Mouse (Mus musculus): ENCODE measurements around the gene Tirap. TPM values are rescaled to one million over a fixed set of nuclear protein-coding genes. Genes with fewer than 3 reads are reported as not detected.
A peak's percentile ranks its signal among the peaks of the same experiment; 100 is the strongest.

Gene Tirap
- polyA plus RNA-seq, 1 experiment from 2014 or later = 10.6 TPM

DNA sequence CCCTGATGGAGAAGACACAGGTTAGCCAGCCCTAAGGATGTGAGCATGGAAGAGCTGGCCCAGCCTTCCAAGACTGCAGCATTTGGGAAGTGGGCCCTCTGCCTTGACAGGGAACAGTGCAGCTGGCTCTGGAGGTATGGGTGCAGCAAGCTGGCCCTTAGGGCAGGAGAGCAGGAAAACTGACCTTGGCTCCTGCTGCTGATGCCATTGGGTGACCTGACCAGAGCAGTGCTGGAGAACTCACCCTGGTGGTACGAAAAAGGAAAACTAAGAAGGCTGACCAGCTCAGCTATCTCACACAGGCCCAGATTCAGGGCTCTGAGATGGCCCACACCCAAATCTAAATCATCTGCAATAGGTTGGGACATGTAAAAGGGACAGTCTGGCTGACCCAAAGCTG, 54.3 kb downstream of the Tirap start:
- 65% methylated on average over 1 of the region's 1 CpGs for WGBS (ENCODE audit: insufficient replicate concordance)
- Histone ChIP-seq H3K9me3 (ENCODE audit: low read length) (no peaks in the 10 kb centered on the region), H3K4me2 (ENCODE audit: low read depth, low read length) (no peak overlapping the region), H3K36me3 (replicated peaks; ENCODE audit: insufficient read depth, low read length) (peaks cover 5% of the 10 kb centered on the region; the same call in 1 of the 2 replicates), H3K27me3 (ENCODE audit: insufficient read depth, low read length) (no peaks in the 10 kb centered on the region), H3K27ac (ENCODE audit: low read depth) (no peak overlapping the region), H3K4me3 (ENCODE audit: low read depth, low read length) (no peak overlapping the region), H3K9ac (replicated peaks) (no peak overlapping the region), H3K4me1 (ENCODE audit: insufficient read depth) (peaks cover 2% of the 10 kb centered on the region; the same call in 1 of the 2 replicates)
- TF ChIP-seq EP300 (IDR thresholded peaks at IDR 0.05; ENCODE audit: low read depth) (no peak), CTCF (IDR thresholded peaks at IDR 0.05; ENCODE audit: low read depth) (0 out of 2 replicates have a peak, but pooled peaks have one; percentile 3)
- no peak for DNase-seq
- no peak for ATAC-seq

DNA sequence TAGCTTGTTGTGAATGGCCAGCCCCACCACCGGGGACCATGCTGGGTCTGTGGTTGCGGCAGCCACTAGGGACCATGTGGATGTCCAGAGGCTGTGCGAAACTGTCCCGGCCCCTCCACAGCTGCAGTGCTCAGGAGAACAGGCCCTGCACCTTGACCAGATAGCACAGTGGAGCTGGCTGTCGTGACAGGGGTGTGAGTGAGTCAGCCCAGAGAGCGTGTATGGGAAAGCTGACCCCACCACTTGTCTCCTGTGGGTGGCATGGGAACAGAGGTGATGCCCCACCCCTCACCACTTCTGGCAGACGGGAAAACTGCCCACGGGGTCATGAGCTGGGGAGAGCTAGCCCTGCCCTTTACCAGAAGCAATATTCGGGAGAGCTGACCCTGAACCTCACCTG, 55.0 kb downstream of the Tirap start:
- Histone ChIP-seq H3K36me3 (replicated peaks; ENCODE audit: insufficient read depth, low read length) (peaks cover 5% of the 10 kb centered on the region; the same call in 1 of the 2 replicates), H3K4me2 (ENCODE audit: low read depth, low read length) (no peak overlapping the region), H3K4me1 (ENCODE audit: insufficient read depth) (peaks cover 2% of the 10 kb centered on the region; the same call in 1 of the 2 replicates), H3K27ac (ENCODE audit: low read depth) (no peak overlapping the region), H3K9ac (replicated peaks) (no peak overlapping the region), H3K9me3 (ENCODE audit: low read length) (no peaks in the 10 kb centered on the region), H3K27me3 (ENCODE audit: insufficient read depth, low read length) (no peaks in the 10 kb centered on the region), H3K4me3 (ENCODE audit: low read depth, low read length) (no peak overlapping the region)
- no peak for ATAC-seq
- DNase-seq = no peak
- TF ChIP-seq CTCF (IDR thresholded peaks at IDR 0.05; ENCODE audit: low read depth) (no peak), EP300 (IDR thresholded peaks at IDR 0.05; ENCODE audit: low read depth) (no peak)
- 83% methylated on average over 9 of the region's 9 CpGs for WGBS (ENCODE audit: insufficient replicate concordance)

DNA sequence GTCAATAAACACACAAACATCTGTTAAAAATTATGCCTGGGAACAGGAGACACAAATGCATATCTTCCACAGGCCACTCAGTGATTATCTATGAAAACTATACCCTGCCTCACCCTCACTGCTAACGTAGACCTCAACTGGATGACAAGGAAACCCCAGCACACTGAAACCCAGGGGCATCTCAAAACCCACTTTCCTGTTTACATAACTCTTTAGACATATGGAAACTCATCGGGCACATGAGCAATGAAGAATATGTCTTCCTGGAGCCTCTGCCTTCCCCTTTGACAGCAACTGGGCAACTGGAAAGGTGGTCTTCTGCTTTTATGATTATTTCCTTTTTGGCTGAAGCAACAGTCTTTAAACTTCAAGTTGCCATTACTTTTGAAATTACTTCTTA, 57.9 kb downstream of the Tirap start:
- Histone ChIP-seq H3K27ac (ENCODE audit: low read depth) (no peak overlapping the region), H3K4me3 (ENCODE audit: low read depth, low read length) (no peak overlapping the region), H3K27me3 (ENCODE audit: insufficient read depth, low read length) (no peaks in the 10 kb centered on the region), H3K9me3 (ENCODE audit: low read length) (no peaks in the 10 kb centered on the region), H3K4me1 (ENCODE audit: insufficient read depth) (peaks cover 10% of the 10 kb centered on the region), H3K9ac (replicated peaks) (no peak overlapping the region), H3K4me2 (ENCODE audit: low read depth, low read length) (no peak overlapping the region), H3K36me3 (replicated peaks; ENCODE audit: insufficient read depth, low read length) (peaks cover 5% of the 10 kb centered on the region; the same call in 1 of the 2 replicates)
- ATAC-seq (no peak), DNase-seq (no peak)
- 48% methylated on average over 2 of the region's 2 CpGs for WGBS (ENCODE audit: insufficient replicate concordance)
- TF ChIP-seq CTCF (IDR thresholded peaks at IDR 0.05; ENCODE audit: low read depth) (no peak), EP300 (IDR thresholded peaks at IDR 0.05; ENCODE audit: low read depth) (no peak)

DNA sequence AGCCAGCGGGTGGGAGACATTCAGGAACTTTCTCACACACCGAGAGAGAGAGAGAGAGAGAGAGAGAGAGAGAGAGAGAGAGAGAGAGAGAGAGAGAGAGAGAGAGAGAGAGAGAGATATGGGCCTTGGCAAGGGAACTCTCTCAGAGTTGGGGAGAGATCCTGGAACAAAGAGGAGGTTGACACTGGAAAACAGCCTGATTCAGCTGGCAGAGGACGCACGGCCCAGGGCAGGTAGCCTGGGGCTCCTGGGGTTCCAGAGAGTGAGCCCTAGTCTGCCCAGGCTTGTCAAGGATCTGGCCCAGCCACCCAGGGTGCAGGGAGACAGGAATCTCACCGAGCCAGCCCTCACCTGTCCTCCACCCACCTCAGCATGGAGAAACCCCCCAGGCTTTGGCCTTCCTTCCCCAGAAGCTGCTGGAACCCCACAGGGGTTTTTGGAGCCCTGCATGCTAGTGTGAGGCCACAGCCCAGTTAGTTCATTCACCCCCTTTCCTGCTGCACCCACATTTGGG, 60.8 kb downstream of the Tirap start:
- no peak for ATAC-seq
- 70% methylated on average over 5 of the region's 5 CpGs for WGBS (ENCODE audit: insufficient replicate concordance)
- Histone ChIP-seq H3K9me3 (ENCODE audit: low read length) (no peaks in the 10 kb centered on the region), H3K9ac (replicated peaks) (no peak overlapping the region), H3K36me3 (replicated peaks; ENCODE audit: insufficient read depth, low read length) (peaks cover 5% of the 10 kb centered on the region; the same call in 1 of the 2 replicates), H3K4me1 (ENCODE audit: insufficient read depth) (peaks cover 22% of the 10 kb centered on the region), H3K4me2 (ENCODE audit: low read depth, low read length) (no peak overlapping the region), H3K27ac (ENCODE audit: low read depth) (peak overlapping the region; percentile 73; the same call in 1 of the 2 replicates), H3K4me3 (ENCODE audit: low read depth, low read length) (no peak overlapping the region), H3K27me3 (ENCODE audit: insufficient read depth, low read length) (no peaks in the 10 kb centered on the region)
- TF ChIP-seq CTCF (IDR thresholded peaks at IDR 0.05; ENCODE audit: low read depth) (no peak), EP300 (IDR thresholded peaks at IDR 0.05; ENCODE audit: low read depth) (no peak)
- no peak for DNase-seq

DNA sequence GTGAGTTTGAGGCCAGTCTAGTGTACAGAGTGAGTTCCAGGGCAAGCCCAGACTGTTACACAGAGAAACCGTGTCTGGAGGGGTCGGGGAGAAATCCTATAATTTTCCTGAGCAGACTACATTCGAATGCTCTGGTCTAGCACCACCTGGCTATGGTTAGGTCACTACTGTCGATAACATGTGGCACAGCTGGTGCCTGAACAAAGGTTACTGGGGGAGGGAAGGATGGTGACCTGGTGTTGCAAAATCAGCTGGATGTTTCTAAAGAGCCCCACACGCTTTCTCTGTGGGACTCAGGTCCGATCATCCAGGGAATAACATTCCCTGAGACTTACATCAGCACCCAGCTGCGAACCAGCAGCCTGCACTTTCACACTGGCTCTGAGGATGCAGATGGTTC, 62.1 kb downstream of the Tirap start:
- WGBS (ENCODE audit: insufficient replicate concordance) = 60% methylated on average over 7 of the region's 7 CpGs

DNA sequence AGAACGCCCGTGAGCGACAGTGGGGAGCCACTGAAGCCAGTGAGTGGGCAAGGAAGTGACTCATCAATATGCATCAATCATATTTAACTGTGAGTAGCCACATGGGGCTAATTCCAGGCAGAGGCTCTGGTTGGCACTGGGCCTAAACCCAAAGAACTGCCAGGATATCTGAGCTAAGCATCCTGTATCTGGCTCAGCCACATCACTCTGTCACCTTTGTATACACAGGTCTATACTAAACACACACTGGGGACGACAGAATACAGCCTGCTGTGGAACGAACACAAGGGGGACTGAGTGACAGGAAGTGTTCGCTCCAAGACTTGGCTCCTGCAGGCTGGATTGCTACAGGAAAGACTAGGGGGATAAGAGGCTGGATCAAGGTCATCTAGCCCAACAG, 64.5 kb downstream of the Tirap start:
- Histone ChIP-seq H3K4me2 (ENCODE audit: low read depth, low read length) (no peak overlapping the region), H3K9me3 (ENCODE audit: low read length) (no peaks in the 10 kb centered on the region), H3K27ac (ENCODE audit: low read depth) (peak overlapping the region; percentile 72), H3K36me3 (replicated peaks; ENCODE audit: insufficient read depth, low read length) (no peaks in the 10 kb centered on the region), H3K27me3 (ENCODE audit: insufficient read depth, low read length) (no peaks in the 10 kb centered on the region), H3K9ac (replicated peaks) (no peak overlapping the region), H3K4me3 (ENCODE audit: low read depth, low read length) (no peak overlapping the region), H3K4me1 (ENCODE audit: insufficient read depth) (peaks cover 20% of the 10 kb centered on the region)
- DNase-seq (no peak), ATAC-seq (peak; percentile 18; the same call in 1 of the 2 replicates)
- 54% methylated on average over 6 of the region's 6 CpGs for WGBS (ENCODE audit: insufficient replicate concordance)
- TF ChIP-seq CTCF (IDR thresholded peaks at IDR 0.05; ENCODE audit: low read depth) (no peak), EP300 (IDR thresholded peaks at IDR 0.05; ENCODE audit: low read depth) (no peak)

More for the DNA sequence above, 62.1 kb downstream of the Tirap start:
- H3K36me3 ChIP-seq (replicated peaks; ENCODE audit: insufficient read depth, low read length) = no peaks in the 10 kb centered on the region
- no peak overlapping the region for H3K4me3 ChIP-seq (ENCODE audit: low read depth, low read length)
- TF ChIP-seq CTCF (IDR thresholded peaks at IDR 0.05; ENCODE audit: low read depth) (peak; percentile 41), EP300 (IDR thresholded peaks at IDR 0.05; ENCODE audit: low read depth) (peak; percentile 71)
- H3K9me3 ChIP-seq (ENCODE audit: low read length) = no peaks in the 10 kb centered on the region
- DNase-seq (peak; percentile 67), ATAC-seq (peak; percentile 98)
- peaks cover 22% of the 10 kb centered on the region for H3K4me1 ChIP-seq (ENCODE audit: insufficient read depth)
- H3K4me2 ChIP-seq (ENCODE audit: low read depth, low read length) = no peak overlapping the region
- no peaks in the 10 kb centered on the region for H3K27me3 ChIP-seq (ENCODE audit: insufficient read depth, low read length)
- H3K27ac ChIP-seq (ENCODE audit: low read depth) = peak overlapping the region; percentile 73
- H3K9ac ChIP-seq (replicated peaks) = no peak overlapping the region

Other genes starting within 250 kb of the Tirap start
- 23.6 and 26.5 TPM in 2 replicates for gene St3gal4, start 81.0 kb downstream of the Tirap start, polyA plus RNA-seq (2015; fragmentation: Nextera tagmentation; extraction: Ambion mirVana)
- 23.7 and 23.9 TPM in 2 replicates for gene Dcps, start 24.2 kb downstream of the Tirap start, polyA plus RNA-seq (2015; fragmentation: Nextera tagmentation; extraction: Ambion mirVana)
- gene Srpr, start 116 bp downstream of the Tirap start, polyA plus RNA-seq (2015; fragmentation: Nextera tagmentation; extraction: Ambion mirVana) = 93.4 and 94.4 TPM in 2 replicates
- gene Foxred1, start 10.8 kb upstream of the Tirap start, polyA plus RNA-seq (2015; fragmentation: Nextera tagmentation; extraction: Ambion mirVana) = 26.7 and 29.2 TPM in 2 replicates
- 8.8 and 9.4 TPM in 2 replicates for gene Fam118b, start 67.5 kb upstream of the Tirap start, polyA plus RNA-seq (2015; fragmentation: Nextera tagmentation; extraction: Ambion mirVana)
- 7.3 and 8.6 TPM in 2 replicates for gene Rpusd4, start 67.6 kb upstream of the Tirap start, polyA plus RNA-seq (2015; fragmentation: Nextera tagmentation; extraction: Ambion mirVana)
- 0.18 and 0.38 TPM in 2 replicates for gene Cdon, start 220.8 kb upstream of the Tirap start, polyA plus RNA-seq (2015; fragmentation: Nextera tagmentation; extraction: Ambion mirVana)

All from liver, postnatal 0 days (tissue).